Mouse (Mus musculus) naive thymus-derived CD4-positive, alpha-beta T cell, adult 2 months (primary cell): ENCODE data around the gene BB287469.
"Not testable (repeated sequence)": the region's sequence is repeated elsewhere in the genome, so short reads cannot be mapped to it uniquely, and the experiment has no call there.

Experiments
- DNase-seq: peaks from one replicate; pipeline ENCODE4 v3.0.0-alpha.2; 2011; ENCODE audit warnings: low read depth

Gene BB287469

DNA sequence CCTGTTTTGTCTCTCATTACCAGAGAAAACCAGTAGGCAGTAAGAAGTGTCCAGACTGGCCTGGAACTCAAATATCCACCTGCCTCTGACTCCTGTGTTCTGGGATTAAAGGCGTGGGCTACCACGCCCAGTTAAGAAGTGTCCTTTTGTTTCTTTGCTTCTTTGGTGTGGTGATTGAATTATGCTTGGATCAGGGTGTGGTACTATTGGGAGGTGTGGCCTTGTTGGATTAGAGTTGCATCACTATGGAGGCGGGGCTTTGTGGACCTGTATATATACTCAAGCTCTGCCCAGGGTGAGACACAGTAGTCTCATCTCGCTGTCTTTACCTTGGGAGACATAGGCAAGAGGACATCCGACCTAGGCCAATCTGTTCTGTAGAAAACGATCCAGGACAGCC lies at the start of gene BB287469:
Gene BB287469, plus strand, starts transcription at position 301 of the 400 bp plus-strand sequence.
- not testable (repeated sequence) for DNase-seq

- not testable (repeated sequence) for DNase-seq
Observed at GRCm38 (mm10) chr12:87775655-87776054, 40.7 kb upstream of the BB287469 start, which contains the start of gene Gm21319. TSS of gene Gm21319 (minus strand) at chr12:87775755.

GRCm38 (mm10) chr12:87795212-87795611 lies 21.2 kb upstream of the BB287469 start, which contains the start of gene Gm21936:
TSS of gene Gm21936 (plus strand) at chr12:87795512.
- not testable (repeated sequence) for DNase-seq

- DNase-seq, result not testable (repeated sequence)
Observed at GRCm38 (mm10) chr12:87797971-87798370, 18.4 kb upstream of the BB287469 start.

DNA sequence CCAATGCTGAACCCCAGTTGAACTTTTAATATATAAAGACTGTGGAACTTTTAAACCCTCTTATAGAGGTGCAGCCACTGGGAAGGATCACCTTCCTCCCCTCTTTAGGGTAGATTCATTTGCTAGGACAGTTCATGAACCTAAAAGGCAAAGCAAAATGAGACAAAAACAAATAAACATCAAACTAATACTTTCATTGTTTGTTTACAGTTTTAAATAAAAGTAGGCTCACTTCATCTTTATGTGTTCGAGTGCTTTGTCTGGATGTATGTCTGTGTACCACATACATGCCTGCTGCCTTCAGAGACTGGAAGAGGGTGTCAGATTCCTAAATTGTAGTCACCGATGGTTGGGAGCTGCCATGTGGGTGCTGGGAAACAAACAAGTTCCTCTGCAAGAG lies 25.9 kb downstream of the BB287469 start, which contains the start of gene Gm2001:
Gene Gm2001, minus strand, starts transcription at position 101 of the 400 bp plus-strand sequence.
- not testable (repeated sequence) for DNase-seq

- not testable (repeated sequence) for DNase-seq
Observed at GRCm38 (mm10) chr12:87850657-87851056, 34.3 kb downstream of the BB287469 start.

DNA sequence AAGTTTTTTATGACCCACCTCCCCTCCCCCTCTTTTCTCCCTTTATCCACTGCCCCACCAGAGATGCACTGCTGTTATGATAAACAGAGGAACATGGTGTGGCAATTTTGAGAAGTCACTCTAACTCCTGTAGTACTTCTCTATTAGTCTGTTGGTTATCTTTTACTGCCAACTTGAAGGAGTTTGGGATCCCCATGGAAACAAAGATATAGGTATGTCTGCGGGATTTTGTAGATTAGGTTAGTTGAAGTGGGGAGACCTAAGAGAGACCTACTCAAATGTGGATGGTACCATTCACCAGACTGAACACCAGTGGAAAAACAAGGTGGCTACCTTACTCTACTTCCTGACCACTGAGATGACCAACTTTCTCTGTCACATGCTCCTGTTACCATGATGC lies 39.7 kb downstream of the BB287469 start:
- not testable (repeated sequence) for DNase-seq

GRCm38 (mm10) chr12:87861740-87862692 lies 45.6 kb downstream of the BB287469 start:
- DNase-seq, result not testable (repeated sequence)

DNA sequence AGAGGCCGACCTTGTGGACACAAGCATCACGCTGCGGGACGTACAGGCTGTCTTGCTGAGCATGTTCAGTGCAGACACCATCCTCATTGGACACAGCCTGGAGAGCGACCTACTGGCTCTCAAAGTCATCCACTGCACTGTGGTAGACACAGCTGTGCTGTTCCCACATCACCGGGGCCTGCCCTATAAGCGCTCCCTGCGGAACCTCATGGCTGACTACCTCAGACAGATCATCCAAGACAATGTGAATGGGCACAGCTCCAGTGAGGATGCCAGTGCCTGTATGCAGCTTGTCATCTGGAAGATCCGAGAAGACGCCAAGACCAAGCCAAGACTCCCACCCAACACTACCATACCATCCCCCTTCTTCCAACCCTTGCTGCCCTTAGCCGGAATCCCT lies 47.3 kb downstream of the BB287469 start:
- DNase-seq, result not testable (repeated sequence)

DNA sequence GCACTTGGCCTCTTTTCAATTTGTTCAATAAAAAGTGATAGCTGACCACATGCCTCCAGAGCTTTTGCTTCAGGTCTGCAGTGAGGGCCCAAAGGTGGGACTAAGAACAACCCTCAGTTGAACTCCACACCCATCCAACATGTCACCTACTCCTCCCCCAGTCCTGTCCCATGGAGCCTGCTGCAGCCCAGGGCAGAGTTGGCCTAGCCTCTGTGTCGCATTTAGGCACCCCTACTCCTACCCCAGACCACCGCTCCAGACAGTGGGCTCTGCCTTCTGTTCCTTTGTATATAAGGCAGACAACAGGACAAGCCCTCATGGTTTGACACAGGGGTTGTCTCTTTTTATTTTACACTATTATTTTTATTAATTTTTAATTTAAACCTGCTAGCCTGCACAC lies 47.7 kb downstream of the BB287469 start:
- DNase-seq, result not testable (repeated sequence)
